ENCODE assay signal across 16 mouse cellular contexts in genomic region chr8:94296312-94296991, GRCm38 (mm10). TPM values are rescaled to one million over a fixed set of nuclear protein-coding genes. Genes with fewer than 3 reads are reported as not detected.
DNase-seq lines count a peak whose midpoint lies in the region; ATAC-seq and TF ChIP-seq lines count a peak whose summit lies in the region.
"Had no signal": no experiment of that assay in that cellular context is flagged by ENCODE, and none has a peak within 500 bp of the region (broad histone marks: within the 10 kb centered on the region; RNA-seq: fewer than 3 reads in every experiment).

No protein-coding gene starts in this region.

- H3K9me3 ChIP-seq in heart, embryonic 15.5 days (replicated peaks), result no peaks in the 10 kb centered on the region
- H3K9me3 ChIP-seq in lung, embryonic 14.5 days (ENCODE audit: low read depth, low read length), result no peaks in the 10 kb centered on the region
- H3K9me3 ChIP-seq in hindbrain, embryonic 16.5 days (ENCODE audit: control insufficient read depth, low read length), result no peaks in the 10 kb centered on the region
- no peaks in the 10 kb centered on the region for H3K9me3 ChIP-seq in neural tube, embryonic 14.5 days (ENCODE audit: control insufficient read depth, low read length)
- H3K9me3 ChIP-seq: forebrain, embryonic 12.5 days; liver, embryonic 13.5 days had no signal

- no peak for DNase-seq in heart, adult 9 months (ENCODE audit: low spot score in 2 of 2)
- DNase-seq in lung, embryonic 14.5 days, result no peak
- no peak for DNase-seq in lung, postnatal 4 days
- DNase-seq in adrenal gland, postnatal 14 days, result no peak
- no peak for DNase-seq in adrenal gland, adult (ENCODE audit: inconsistent age in 2 of 2, low spot score in 1 of 2)
- DNase-seq: adrenal gland, postnatal 36 days; cerebellum, postnatal 36 days; heart, postnatal 14 days; liver, embryonic 13.5 days; right cerebral cortex, postnatal 4 days; thymus, postnatal 36 days had no signal

- H3K9ac ChIP-seq in heart, embryonic 15.5 days, result no peak overlapping the region
- no peak overlapping the region for H3K9ac ChIP-seq in lung, embryonic 14.5 days
- H3K9ac ChIP-seq in hindbrain, embryonic 16.5 days (ENCODE audit: low read depth, low read length), result no peak overlapping the region
- H3K9ac ChIP-seq in neural tube, embryonic 14.5 days (replicated peaks; ENCODE audit: low read depth, low read length), result no peak overlapping the region
- H3K9ac ChIP-seq: forebrain, embryonic 12.5 days; liver, embryonic 13.5 days had no signal

- H3K27me3 ChIP-seq in heart, embryonic 15.5 days, result no peaks in the 10 kb centered on the region
- H3K27me3 ChIP-seq in lung, embryonic 14.5 days (ENCODE audit: insufficient read depth, low read length), result no peaks in the 10 kb centered on the region
- H3K27me3 ChIP-seq in hindbrain, embryonic 16.5 days (replicated peaks; ENCODE audit: control insufficient read depth, insufficient read depth, low read length), result no peaks in the 10 kb centered on the region
- no peaks in the 10 kb centered on the region for H3K27me3 ChIP-seq in neural tube, embryonic 14.5 days (ENCODE audit: control insufficient read depth, insufficient read depth, low read length)
- H3K27me3 ChIP-seq: forebrain, embryonic 12.5 days; liver, embryonic 13.5 days had no signal

- peaks cover 4% of the 10 kb centered on the region; the same call in 1 of the 2 replicates for H3K36me3 ChIP-seq in heart, embryonic 15.5 days
- peaks cover 21% of the 10 kb centered on the region for H3K36me3 ChIP-seq in lung, embryonic 14.5 days (ENCODE audit: insufficient read depth)
- H3K36me3 ChIP-seq in hindbrain, embryonic 16.5 days (ENCODE audit: control insufficient read depth, insufficient read depth, low read length), result peaks cover 11% of the 10 kb centered on the region
- H3K36me3 ChIP-seq in neural tube, embryonic 14.5 days (ENCODE audit: control insufficient read depth, insufficient read depth, low read length), result peaks cover 5% of the 10 kb centered on the region; the same call in 1 of the 2 replicates

- no peak overlapping the region for H3K4me3 ChIP-seq in heart, embryonic 15.5 days
- no peak overlapping the region for H3K4me3 ChIP-seq in lung, embryonic 14.5 days (ENCODE audit: low read depth, low read length)
- no peak overlapping the region for H3K4me3 ChIP-seq in hindbrain, embryonic 16.5 days (ENCODE audit: low read length)
- no peak overlapping the region for H3K4me3 ChIP-seq in neural tube, embryonic 14.5 days (ENCODE audit: low read depth, low read length)
- H3K4me3 ChIP-seq: forebrain, embryonic 12.5 days; liver, embryonic 13.5 days had no signal

- H3K27ac ChIP-seq in heart, embryonic 15.5 days, result peak overlapping the region; percentile 57
- peak overlapping the region; percentile 65; the same call in 1 of the 2 replicates for H3K27ac ChIP-seq in lung, embryonic 14.5 days (ENCODE audit: low read depth)
- H3K27ac ChIP-seq in hindbrain, embryonic 16.5 days (ENCODE audit: low read depth, low read length), result no peak overlapping the region
- peak overlapping the region; percentile 23 for H3K27ac ChIP-seq in neural tube, embryonic 14.5 days (ENCODE audit: low read depth, low read length)
- H3K27ac ChIP-seq: forebrain, embryonic 12.5 days had no signal

- 26% methylated on average over 9 of the region's 9 CpGs for WGBS in heart, embryonic 15.5 days
- 60% methylated on average over 9 of the region's 9 CpGs for WGBS in lung, embryonic 14.5 days
- 77% methylated on average over 9 of the region's 9 CpGs for WGBS in hindbrain, embryonic 16.5 days
- 82% methylated on average over 9 of the region's 9 CpGs for WGBS in neural tube, embryonic 14.5 days

- TF ChIP-seq CTCF in lung, embryonic 14.5 days (IDR thresholded peaks at IDR 0.05; ENCODE audit: low read depth), result no peak

- peak; percentile 56; the same call in 1 of the 2 replicates for ATAC-seq in heart, embryonic 15.5 days (replicated peaks; ENCODE audit: insufficient number of reproducible peaks, insufficient read depth, low FRiP score, low read depth)
- ATAC-seq in lung, embryonic 14.5 days (ENCODE audit: insufficient read depth), result peak; percentile 49; the same call in 1 of the 2 replicates
- ATAC-seq in hindbrain, embryonic 16.5 days, result 0 out of 2 replicates have a peak, but pooled peaks have one; percentile 34
- no peak for ATAC-seq in neural tube, embryonic 14.5 days (ENCODE audit: low read depth)

- peaks cover 37% of the 10 kb centered on the region for H3K4me1 ChIP-seq in heart, embryonic 15.5 days (replicated peaks)
- H3K4me1 ChIP-seq in lung, embryonic 14.5 days (ENCODE audit: insufficient read depth), result no peaks in the 10 kb centered on the region
- no peaks in the 10 kb centered on the region; the same call in 1 of the 2 replicates for H3K4me1 ChIP-seq in hindbrain, embryonic 16.5 days (ENCODE audit: control insufficient read depth, insufficient read depth, low read depth, low read length)
- H3K4me1 ChIP-seq in neural tube, embryonic 14.5 days (ENCODE audit: control insufficient read depth, insufficient read depth, low read length), result no peaks in the 10 kb centered on the region
- H3K4me1 ChIP-seq: forebrain, embryonic 12.5 days had no signal

- no peak overlapping the region for H3K4me2 ChIP-seq in heart, embryonic 15.5 days
- H3K4me2 ChIP-seq in lung, embryonic 14.5 days, result no peak overlapping the region
- no peak overlapping the region for H3K4me2 ChIP-seq in hindbrain, embryonic 16.5 days (ENCODE audit: low read length)
- H3K4me2 ChIP-seq in neural tube, embryonic 14.5 days (ENCODE audit: low read depth, low read length), result no peak overlapping the region
- H3K4me2 ChIP-seq: forebrain, embryonic 12.5 days; liver, embryonic 13.5 days had no signal

RNA-seq across cellular contexts. Expression of gene Slc12a3, which starts 32.5 kb away (rescaled TPM):
- polyA plus RNA-seq in heart, embryonic 15.5 days (2015; fragmentation: Nextera tagmentation; extraction: Ambion mirVana), result 0.15 and 0.20 TPM in 2 replicates
- not detected in 2 replicates for polyA plus RNA-seq in lung, embryonic 14.5 days (2014; fragmentation: Nextera tagmentation; extraction: Ambion mirVana)
- 0.11 and 0.21 TPM in 2 replicates for polyA plus RNA-seq in hindbrain, embryonic 16.5 days (2015; fragmentation: Nextera tagmentation; extraction: Ambion mirVana)
- polyA plus RNA-seq in neural tube, embryonic 14.5 days (2014; fragmentation: Nextera tagmentation; extraction: Ambion mirVana), result 0.08 TPM in 1 of 2 replicates, not detected in the other
- 0.11 and 0.19 TPM in 2 replicates for total RNA-seq in adrenal gland, postnatal 14 days (2021)
- total RNA-seq: adrenal gland, postnatal 36 days; MEL had no signal
- polyA plus RNA-seq: forebrain, embryonic 12.5 days; liver, embryonic 13.5 days had no signal
